Mouse (Mus musculus): ENCODE measurements around the gene Zfp637.

- TF ChIP-seq POLR2A (IDR thresholded peaks at IDR 0.05; ENCODE audit: extremely low read depth, insufficient read depth, low read length) (no peak), CTCF (IDR thresholded peaks at IDR 0.05; ENCODE audit: low read depth, low read length) (no peak)
Observed at GRCm38 (mm10) chr6:117891369-117892160, 50.6 kb downstream of the Zfp637 start.

All from liver, adult 2 months (tissue).